Mouse (Mus musculus) retina, postnatal 7 days (tissue): ENCODE data around the gene Urod.
A peak's percentile ranks its signal among the peaks of the same experiment; 100 is the strongest.

Experiments
- DNase-seq: peaks from one replicate; pipeline ENCODE4 v3.0.0-alpha.2; 2012; ENCODE audit warnings: low read depth, low spot score

The Urod gene

DNA sequence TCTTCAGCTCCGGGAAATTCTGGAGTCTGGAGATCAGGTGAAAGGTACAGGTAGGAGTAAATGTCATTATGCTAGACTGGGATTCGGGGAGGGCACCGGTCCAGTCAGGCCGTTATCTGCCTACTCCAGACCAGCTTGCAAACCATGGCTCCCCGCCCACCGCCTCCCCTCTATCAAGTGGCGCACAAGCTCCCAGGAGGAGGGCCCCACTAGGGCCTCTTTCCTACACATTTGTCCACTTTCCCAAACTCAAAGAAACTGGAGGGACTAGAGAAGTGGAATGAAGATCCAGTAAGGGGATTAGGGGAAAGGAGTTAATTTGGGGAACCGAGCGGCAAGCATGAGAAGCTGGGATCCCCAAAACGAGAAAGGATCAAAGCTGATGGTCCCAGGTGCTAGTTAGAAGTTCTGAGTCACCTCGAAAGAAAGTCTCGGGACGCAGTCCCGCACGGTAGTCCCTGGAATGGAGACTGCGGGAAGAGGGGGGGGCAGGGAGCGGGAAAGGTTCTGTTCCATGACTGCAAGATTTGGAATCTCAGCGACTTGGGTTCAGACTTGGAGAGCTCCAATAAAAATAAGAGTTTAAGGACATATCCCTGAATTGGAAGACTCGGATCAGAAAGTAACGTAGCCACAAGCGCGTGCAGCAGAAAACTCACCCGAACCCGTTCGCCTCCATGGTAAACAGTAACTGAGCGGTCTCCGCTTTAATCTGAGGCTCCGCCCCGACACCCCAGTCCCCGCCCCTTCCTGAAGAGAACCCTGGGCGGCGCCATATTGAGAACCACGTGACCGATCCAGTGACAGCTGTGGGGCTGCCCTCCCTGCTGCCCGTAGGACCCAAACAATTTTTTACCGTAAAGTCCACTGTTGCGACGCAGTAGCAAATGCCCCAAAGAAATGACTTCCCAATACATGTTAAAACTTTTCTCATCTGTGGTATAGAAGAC, at the start of gene Urod:
Gene Urod, minus strand, starts transcription at position 742 of the 950 bp plus-strand sequence.
- peak; percentile 91 for DNase-seq

DNA sequence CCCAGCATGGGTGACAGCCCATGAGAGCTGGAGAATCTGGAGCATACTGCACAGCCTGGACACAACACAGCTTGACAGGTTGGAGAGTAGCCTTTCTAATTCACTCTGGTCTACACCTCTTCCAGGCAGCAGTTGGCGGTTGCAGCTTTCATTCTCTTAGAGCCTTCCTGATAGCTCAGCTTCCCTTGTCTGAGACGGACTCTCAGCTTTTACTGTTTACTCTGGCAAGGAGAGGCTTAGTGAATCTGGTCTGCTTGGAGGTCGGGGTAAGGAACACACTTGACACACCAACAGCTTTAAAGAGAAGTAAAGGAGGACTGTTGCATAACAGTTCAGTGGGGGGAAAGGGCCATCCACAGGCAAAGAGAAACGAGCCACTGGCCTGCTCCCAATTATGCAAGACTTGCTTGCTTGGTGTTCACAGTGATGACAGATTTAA, 47.1 kb upstream of the Urod start:
- no peak for DNase-seq

DNA sequence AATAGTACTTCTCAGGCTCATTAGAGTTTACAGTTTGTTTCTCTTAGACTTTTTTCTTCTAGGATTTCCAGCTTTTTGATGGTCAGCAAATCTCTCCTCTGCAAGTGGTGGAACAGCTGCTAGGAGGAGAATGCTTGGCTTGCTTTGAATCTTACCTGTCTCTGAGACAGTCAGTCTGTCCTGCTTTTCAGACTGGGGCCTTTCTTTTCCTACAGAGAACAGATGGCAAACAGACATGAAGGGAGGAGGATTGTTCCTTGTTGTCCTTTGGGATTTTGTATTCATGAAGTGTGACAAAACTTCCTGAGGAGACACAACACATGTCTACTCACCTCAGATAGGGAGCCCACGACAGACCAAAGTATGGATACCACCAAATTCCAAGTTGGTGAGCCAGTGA, 46.6 kb upstream of the Urod start:
- no peak for DNase-seq

- no peak for DNase-seq
These were observed 45.9 kb upstream of the Urod start for GRCm38 (mm10) chr4:117039925-117040687.

- no peak for DNase-seq
These were observed 36.9 kb upstream of the Urod start for GRCm38 (mm10) chr4:117031105-117031504.

DNA sequence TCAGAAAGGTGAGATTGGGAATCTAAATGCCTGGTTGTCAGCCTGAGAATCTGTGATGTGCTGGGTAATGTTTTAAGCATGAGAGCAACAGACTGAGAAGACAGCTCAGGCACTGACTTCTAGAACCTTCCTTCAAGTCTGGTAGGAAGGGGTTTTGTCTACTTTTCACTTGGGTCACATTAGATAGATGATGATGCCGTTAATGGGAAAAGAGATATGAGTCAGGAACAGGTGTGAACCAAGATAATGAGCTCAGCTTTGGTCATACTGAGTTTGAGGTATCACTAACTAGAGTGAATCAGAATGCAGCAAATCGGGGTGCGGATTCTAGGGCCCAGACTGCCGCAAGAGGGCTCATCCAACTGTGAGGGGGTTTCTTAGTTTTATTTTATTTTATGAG, 29.3 kb upstream of the Urod start:
- DNase-seq, result no peak

DNA sequence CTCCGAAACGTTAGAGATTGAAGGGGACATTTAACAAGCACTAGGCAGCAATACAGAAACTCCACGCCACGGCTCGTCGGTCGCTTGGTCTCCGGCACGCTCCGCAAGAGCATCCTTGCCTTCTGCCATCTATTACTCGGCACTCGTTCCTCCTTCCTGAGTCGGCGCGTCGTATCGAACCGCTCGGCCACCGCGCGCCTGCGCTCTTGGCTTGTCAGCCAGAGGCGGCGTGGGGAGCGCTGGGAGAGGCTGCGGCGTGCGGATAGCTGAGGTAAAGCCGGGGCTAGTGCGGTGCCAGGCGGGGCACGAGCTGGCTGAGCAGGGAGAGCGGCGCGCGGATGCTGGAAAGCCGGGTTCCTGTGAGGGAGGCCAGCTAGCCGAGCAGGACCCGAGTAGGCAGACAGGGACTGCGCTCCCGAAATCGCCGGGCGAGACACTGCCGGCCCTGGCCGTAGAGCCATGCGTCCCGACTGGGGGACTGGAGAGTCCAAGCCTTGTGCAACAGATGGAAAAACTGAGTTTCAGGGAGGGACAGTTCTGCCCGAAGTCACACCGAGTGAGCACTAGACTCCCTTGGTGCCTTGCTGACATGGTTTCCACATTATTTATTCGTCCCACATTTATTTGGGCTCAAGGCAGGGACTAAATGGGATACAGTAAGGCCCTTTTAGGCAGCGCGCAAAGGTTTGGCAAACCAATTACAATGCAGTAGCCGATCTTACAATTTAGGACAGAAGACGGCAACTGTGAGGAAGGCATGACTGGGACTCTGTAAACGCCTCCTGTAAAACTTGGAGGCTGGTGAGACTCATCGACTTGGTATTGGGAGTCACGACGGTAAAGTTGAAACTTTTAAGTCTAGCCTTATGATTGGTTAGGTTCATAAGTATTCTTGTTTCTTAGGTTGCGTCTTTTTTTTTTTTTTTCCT, 25.3 kb upstream of the Urod start, which contains the start of gene Eif2b3:
Gene Eif2b3, plus strand, starts transcription at position 197 of the 929 bp plus-strand sequence.
- peak; percentile 86 for DNase-seq

DNA sequence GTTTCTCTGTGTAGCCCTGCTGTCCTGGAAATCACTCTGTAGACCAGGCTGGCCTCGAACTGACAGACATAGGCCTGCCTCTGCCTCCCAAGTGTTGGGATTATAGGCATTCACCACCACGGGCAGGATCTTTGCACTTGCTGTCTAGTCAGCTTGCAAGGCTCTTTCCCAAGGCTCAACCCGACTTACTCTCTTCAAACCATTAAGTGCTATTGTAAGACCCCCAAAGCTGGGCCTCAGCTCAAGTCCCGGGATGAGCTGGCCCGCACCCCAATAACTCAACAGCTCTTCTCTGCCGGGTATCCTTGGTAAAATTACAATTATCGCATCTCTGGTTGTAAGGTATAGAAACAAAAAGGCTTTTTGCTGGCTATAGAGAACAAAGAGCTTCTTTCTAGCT, 24.1 kb upstream of the Urod start:
- DNase-seq, result no peak

DNA sequence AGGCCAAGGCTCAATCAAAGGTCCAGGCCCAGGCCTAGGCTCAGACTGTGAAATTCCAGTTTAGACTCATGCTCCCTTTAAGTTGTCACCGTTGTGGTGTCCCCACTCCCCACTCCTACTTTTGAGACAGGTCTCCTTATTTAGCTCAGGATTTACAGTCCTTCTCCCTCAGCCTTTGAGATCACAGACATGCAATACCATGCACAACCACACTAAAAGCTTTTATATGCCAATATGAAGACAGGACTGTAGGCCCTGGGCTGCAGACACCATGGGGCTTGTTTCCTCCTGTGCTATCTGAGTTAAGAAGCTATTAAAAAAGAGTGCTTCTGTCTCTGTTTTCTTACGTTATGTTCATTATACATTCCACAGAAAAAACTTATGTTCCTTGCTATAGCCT, 23.5 kb upstream of the Urod start:
- DNase-seq, result no peak

DNA sequence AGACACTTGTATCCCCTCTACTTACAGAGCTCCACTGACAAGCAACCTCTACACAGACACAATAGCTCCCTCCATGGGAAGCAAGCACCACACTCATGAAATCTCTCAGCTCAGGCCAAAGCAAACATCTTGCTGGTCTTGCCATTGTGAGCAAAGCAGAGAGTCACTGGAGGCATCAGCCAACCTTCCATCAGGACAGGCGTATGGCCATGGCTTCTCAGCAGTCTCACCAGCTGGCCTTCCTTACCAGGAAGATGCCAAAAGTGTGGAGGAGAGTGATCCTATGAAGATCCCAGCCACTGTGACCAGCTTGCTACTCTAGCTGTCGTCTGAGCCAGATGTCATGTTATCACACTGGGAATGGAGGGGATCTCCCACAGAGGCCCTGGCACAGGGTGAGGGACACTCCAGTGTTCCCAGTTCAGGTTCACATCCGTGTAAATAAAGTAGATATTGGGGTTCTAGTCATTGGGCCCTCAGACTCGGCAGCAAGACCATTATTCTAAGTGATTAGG, 20.7 kb upstream of the Urod start:
- no peak for DNase-seq

DNA sequence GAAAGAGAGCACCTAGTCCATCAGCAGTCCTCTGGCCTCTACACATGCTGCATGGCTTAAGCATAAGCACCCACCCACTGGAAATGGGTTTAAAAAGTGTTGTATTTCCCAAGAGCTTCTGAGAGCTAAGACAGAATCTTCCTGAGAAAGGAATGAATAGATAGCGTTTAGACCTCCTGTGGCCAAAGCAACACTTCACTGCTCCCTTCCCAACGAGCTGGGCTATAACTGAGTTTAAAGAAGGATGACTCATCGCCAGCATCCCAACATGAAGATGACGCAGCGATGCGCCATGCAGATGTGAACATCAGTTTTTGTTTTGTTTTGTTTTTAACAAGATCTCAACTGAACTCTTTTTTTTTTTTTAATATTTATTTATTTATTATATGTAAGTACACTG, 19.4 kb upstream of the Urod start:
- DNase-seq, result no peak

GRCm38 (mm10) chr4:117010231-117010630, 16.0 kb upstream of the Urod start:
- DNase-seq, result no peak

GRCm38 (mm10) chr4:117007058-117007457, 12.8 kb upstream of the Urod start:
- no peak for DNase-seq

DNA sequence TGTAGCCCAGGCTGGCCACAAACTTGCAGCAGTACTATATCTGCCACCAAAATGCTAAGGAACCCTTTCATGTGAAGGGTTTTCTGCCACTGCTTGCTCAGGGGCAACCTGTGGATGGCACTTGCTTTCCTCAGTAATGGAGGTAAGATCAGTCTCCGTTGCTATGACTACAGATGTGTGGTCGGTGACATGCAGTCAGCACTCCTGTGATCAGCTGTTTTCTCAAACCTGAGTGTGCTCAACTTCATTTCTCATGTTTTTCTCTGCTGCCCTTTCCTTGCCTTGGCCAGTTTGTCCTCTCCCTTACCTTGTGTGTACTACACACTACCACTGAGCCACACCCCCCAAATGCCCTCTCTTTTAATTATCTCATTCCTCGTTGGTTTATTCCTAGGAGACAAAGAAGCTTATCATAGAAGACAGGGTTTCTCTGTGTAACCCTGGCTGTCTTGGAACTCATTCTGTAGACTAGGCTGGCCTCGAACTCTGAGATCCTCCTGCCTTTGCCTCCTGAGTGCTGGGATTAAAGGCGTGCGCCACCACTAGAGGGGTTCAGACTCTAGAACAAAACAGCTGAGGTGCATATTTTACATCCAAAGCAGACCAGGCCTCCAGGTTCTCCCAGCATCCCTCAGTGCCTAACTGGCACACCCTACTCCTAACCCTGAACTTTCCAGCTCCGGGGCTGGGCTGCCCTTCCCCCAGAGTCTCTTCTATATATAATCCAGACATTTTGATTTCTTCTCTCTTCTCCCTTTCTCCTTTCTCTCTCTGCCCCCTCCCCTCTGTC, 11.6 kb upstream of the Urod start:
- no peak for DNase-seq

DNA sequence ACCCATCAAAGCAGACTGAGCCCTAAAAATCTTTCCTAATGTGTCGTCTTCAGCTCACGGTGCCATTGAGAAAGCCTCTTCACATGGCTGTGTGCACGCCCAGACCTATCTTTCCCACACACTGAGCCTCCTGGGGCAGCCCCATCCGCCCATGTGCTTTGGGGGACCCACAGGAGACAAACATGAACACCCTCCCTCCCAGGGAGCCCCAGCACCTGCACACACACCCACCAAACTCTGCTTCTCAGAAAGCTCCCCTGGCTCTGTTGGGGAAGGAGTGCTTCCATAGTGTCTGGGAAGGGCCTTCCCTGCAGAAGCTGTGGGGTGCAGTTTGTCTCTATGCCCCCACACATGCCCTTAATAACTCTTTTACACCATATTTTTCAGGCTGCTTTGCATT, 10.4 kb upstream of the Urod start:
- DNase-seq, result no peak

DNA sequence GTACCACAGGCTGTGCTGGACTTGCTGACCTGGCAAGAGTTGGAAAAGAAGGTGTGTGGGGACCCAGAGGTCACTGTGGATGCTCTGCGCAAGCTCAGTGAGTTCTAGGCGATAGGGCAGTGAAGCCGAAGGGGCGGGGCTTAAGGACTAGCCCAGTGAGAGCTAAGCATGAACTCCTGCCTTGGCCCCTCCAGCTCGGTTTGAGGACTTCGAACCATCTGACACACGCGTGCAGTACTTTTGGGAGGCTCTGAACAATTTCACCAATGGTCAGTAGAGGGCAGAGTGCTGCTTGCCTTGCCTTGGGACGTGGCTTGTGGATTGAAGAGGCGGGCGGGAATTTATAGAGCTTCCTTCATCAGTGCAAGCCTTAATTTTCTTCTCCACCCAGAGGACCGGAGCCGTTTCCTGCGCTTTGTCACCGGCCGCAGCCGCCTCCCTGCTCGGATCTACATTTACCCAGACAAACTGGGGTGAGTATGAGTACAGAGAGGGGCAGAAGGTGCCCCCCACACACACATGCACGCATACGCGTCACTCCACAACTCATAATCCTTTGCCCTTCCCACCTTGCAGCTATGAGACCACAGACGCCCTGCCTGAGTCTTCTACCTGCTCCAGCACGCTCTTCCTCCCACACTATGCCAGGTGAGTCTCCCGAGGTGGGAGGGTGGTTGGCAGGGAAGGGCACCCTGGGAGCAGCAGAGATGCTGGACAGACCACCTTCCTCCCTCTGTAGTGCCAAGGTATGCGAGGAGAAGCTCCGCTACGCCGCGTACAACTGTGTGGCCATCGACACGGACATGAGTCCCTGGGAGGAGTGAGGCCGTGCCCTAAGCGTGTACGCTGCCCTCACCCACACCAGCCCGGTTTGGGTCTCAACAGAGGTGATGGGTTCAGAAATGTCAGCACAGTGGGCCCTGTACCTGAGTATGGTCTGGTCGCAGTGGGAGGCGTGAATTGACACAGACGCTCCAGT, 8.6 kb upstream of the Urod start:
- DNase-seq, result peak; percentile 53

- DNase-seq, result no peak
These were observed 7.7 kb upstream of the Urod start for GRCm38 (mm10) chr4:117001957-117002356.

DNA sequence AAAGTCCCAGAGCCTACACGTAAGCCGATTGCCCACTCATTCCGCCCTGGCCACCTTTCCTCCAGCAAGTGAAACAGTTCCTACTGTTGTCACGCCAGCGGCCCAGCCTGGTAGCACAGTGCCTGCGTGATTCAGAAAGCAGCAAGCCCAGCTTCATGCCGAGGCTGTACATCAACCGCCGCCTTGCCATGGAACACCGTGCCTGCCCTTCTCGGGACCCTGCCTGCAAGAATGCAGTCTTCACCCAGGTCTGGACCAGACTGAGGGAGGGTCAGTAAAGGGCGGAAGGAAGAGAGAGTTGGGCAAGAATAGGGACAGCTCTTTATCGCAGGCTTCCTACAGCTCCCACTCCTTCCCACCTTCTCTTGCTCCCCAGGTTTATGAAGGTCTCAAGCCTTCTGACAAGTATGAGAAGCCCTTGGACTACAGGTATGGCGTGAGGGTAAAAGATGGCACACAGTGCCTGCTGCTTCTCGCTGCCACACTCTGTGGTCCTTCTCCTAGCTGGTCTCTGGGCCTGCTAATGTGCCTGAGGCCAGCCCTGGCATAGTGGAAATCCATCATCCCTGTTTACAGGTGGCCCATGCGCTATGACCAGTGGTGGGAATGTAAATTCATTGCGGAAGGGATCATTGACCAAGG, 5.4 kb upstream of the Urod start:
- no peak for DNase-seq

DNA sequence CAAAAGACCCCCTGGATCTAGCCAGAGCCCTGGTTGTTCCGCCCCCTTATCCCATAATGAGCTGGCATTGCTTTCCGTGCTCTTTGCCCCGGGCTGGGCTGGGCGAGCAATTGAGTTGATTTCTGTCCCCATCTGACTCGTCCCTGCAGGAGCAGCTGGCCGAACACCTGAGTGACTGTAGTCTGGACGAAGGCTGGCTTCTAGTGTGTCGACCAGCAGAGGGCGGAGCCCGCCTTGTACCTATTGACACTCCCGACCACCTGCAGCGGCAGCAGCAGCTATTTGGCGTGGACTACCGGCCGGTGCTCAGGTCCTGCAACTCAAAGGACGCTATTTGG, 1.6 kb upstream of the Urod start:
- DNase-seq, result no peak
